Mouse (Mus musculus) forebrain, embryonic 10.5 days (tissue): ENCODE data around the gene Lrrfip1. TPM values are rescaled to one million over a fixed set of nuclear protein-coding genes. Genes with fewer than 3 reads are reported as not detected.
A peak's percentile ranks its signal among the peaks of the same experiment; 100 is the strongest.

ENCODE experiments used
- DNase-seq: peaks from one replicate; pipeline ENCODE4 v3.0.0-alpha.2; 2017; ENCODE audit warnings: low spot score; ENCODE audit errors: extremely low spot score
- H3K27ac ChIP-seq: fragments of 300-500 bp; sonication (generic); 2 replicates; pipeline ENCODE4 v1.5.1; 2016; ENCODE audit warnings: mild to moderate bottlenecking
- H3K27me3 ChIP-seq: fragments of 300-500 bp; sonication (generic); 2 replicates; pipeline ENCODE4 v1.6.1; 2016; ENCODE audit warnings: mild to moderate bottlenecking; ENCODE audit not compliant: poor library complexity, severe bottlenecking
- H3K36me3 ChIP-seq: fragments of 300-500 bp; sonication (generic); replicated peaks from 2 replicates; pipeline ENCODE4 v1.6.1; 2016; ENCODE audit warnings: mild to moderate bottlenecking, moderate library complexity
- H3K4me1 ChIP-seq: fragments of 300-500 bp; sonication (generic); 2 replicates; pipeline ENCODE4 v1.6.1; 2016
- H3K4me3 ChIP-seq: fragments of 300-500 bp; sonication (generic); 2 replicates; pipeline ENCODE4 v1.5.1; 2016; ENCODE audit warnings: mild to moderate bottlenecking, moderate library complexity
- H3K9me3 ChIP-seq: fragments of 300-500 bp; sonication (generic); 2 replicates; pipeline ENCODE4 v1.6.1; 2016; ENCODE audit warnings: mild to moderate bottlenecking, moderate library complexity
- WGBS: fragments of 180-500 bp; shearing (Covaris S2); methylation state at CpG from one replicate; pipeline ENCODE4 v1.1.7; 2016; 5-methylcytosine and 5-hydroxymethylcytosine counted together
- polyA plus RNA-seq: library from polyadenylated mRNA; unstranded; fragments of >200 nt; fragmentation: Nextera tagmentation; extraction: Ambion mirVana; gene quantifications from 2 replicates; pipeline ENCODE4 v1.2.1, GENCODE M21; 2016

Lrrfip1 gene
- polyA plus RNA-seq, 1 experiment from 2014 or later, result 25.1 TPM

- H3K27me3 ChIP-seq, result no peaks in the 10 kb centered on the region
- 85% methylated on average over 2 of the region's 2 CpGs for WGBS
- no peak overlapping the region for H3K4me3 ChIP-seq
- no peak overlapping the region for H3K27ac ChIP-seq
- H3K36me3 ChIP-seq, result no peaks in the 10 kb centered on the region
- H3K9me3 ChIP-seq, result no peaks in the 10 kb centered on the region
- DNase-seq, result no peak
- peaks cover 18% of the 10 kb centered on the region for H3K4me1 ChIP-seq
These were observed 36.7 kb downstream of the Lrrfip1 start for GRCm38 (mm10) chr1:91035266-91035665.

GRCm38 (mm10) chr1:91037213-91037612 is 38.7 kb downstream of the Lrrfip1 start:
- peaks cover 27% of the 10 kb centered on the region for H3K4me1 ChIP-seq
- no peaks in the 10 kb centered on the region for H3K9me3 ChIP-seq
- WGBS, result 85% methylated on average over 4 of the region's 4 CpGs
- DNase-seq, result no peak
- H3K27me3 ChIP-seq, result no peaks in the 10 kb centered on the region
- no peak overlapping the region for H3K27ac ChIP-seq
- no peaks in the 10 kb centered on the region for H3K36me3 ChIP-seq
- H3K4me3 ChIP-seq, result no peak overlapping the region

GRCm38 (mm10) chr1:91038010-91038409 is 39.5 kb downstream of the Lrrfip1 start:
- no peak overlapping the region for H3K27ac ChIP-seq
- H3K4me1 ChIP-seq, result peaks cover 30% of the 10 kb centered on the region
- H3K36me3 ChIP-seq, result no peaks in the 10 kb centered on the region
- no peak for DNase-seq
- H3K9me3 ChIP-seq, result no peaks in the 10 kb centered on the region
- 83% methylated on average over 6 of the region's 6 CpGs for WGBS
- no peaks in the 10 kb centered on the region for H3K27me3 ChIP-seq
- H3K4me3 ChIP-seq, result no peak overlapping the region

GRCm38 (mm10) chr1:91038531-91038930 is 40.0 kb downstream of the Lrrfip1 start:
- Histone ChIP-seq H3K4me1 (peaks cover 35% of the 10 kb centered on the region), H3K27me3 (no peaks in the 10 kb centered on the region), H3K36me3 (no peaks in the 10 kb centered on the region), H3K9me3 (no peaks in the 10 kb centered on the region), H3K27ac (no peak overlapping the region), H3K4me3 (no peak overlapping the region)
- WGBS, result 53% methylated on average over 6 of the region's 6 CpGs
- no peak for DNase-seq

GRCm38 (mm10) chr1:91041605-91042004 is 43.1 kb downstream of the Lrrfip1 start:
- no peaks in the 10 kb centered on the region for H3K27me3 ChIP-seq
- H3K36me3 ChIP-seq, result no peaks in the 10 kb centered on the region
- no peak overlapping the region for H3K4me3 ChIP-seq
- no peaks in the 10 kb centered on the region for H3K9me3 ChIP-seq
- H3K4me1 ChIP-seq, result peaks cover 44% of the 10 kb centered on the region
- no peak for DNase-seq
- H3K27ac ChIP-seq, result no peak overlapping the region
- 87% methylated on average over 5 of the region's 5 CpGs for WGBS

GRCm38 (mm10) chr1:91043191-91043590 is 44.7 kb downstream of the Lrrfip1 start:
- peaks cover 44% of the 10 kb centered on the region for H3K4me1 ChIP-seq
- H3K9me3 ChIP-seq, result no peaks in the 10 kb centered on the region
- no peak overlapping the region for H3K4me3 ChIP-seq
- no peaks in the 10 kb centered on the region for H3K27me3 ChIP-seq
- H3K27ac ChIP-seq, result no peak overlapping the region
- H3K36me3 ChIP-seq, result no peaks in the 10 kb centered on the region
- 83% methylated on average over 5 of the region's 5 CpGs for WGBS
- DNase-seq, result no peak

GRCm38 (mm10) chr1:91044176-91044575 is 45.6 kb downstream of the Lrrfip1 start:
- Histone ChIP-seq H3K36me3 (no peaks in the 10 kb centered on the region), H3K4me1 (peaks cover 37% of the 10 kb centered on the region), H3K9me3 (no peaks in the 10 kb centered on the region), H3K27me3 (no peaks in the 10 kb centered on the region), H3K27ac (no peak overlapping the region), H3K4me3 (no peak overlapping the region)
- DNase-seq, result no peak
- 88% methylated on average over 10 of the region's 10 CpGs for WGBS

- H3K4me1 ChIP-seq, result peaks cover 32% of the 10 kb centered on the region
- H3K36me3 ChIP-seq, result no peaks in the 10 kb centered on the region
- no peak overlapping the region for H3K4me3 ChIP-seq
- H3K27me3 ChIP-seq, result no peaks in the 10 kb centered on the region
- no peak for DNase-seq
- no peak overlapping the region for H3K27ac ChIP-seq
- H3K9me3 ChIP-seq, result no peaks in the 10 kb centered on the region
- WGBS, result 77% methylated on average over 3 of the region's 3 CpGs
These were observed 46.1 kb downstream of the Lrrfip1 start for GRCm38 (mm10) chr1:91044648-91045047.

- 81% methylated on average over 5 of the region's 5 CpGs for WGBS
- H3K4me3 ChIP-seq, result no peak overlapping the region
- H3K9me3 ChIP-seq, result no peaks in the 10 kb centered on the region
- H3K27ac ChIP-seq, result no peak overlapping the region
- H3K27me3 ChIP-seq, result peaks cover 3% of the 10 kb centered on the region
- no peaks in the 10 kb centered on the region for H3K36me3 ChIP-seq
- no peak for DNase-seq
- peaks cover 21% of the 10 kb centered on the region for H3K4me1 ChIP-seq
These were observed 47.7 kb downstream of the Lrrfip1 start for GRCm38 (mm10) chr1:91046237-91046636.

- H3K36me3 ChIP-seq, result no peaks in the 10 kb centered on the region
- DNase-seq, result no peak
- no peak overlapping the region for H3K27ac ChIP-seq
- H3K4me3 ChIP-seq, result no peak overlapping the region
- H3K27me3 ChIP-seq, result peaks cover 26% of the 10 kb centered on the region
- no peaks in the 10 kb centered on the region for H3K9me3 ChIP-seq
- peaks cover 32% of the 10 kb centered on the region for H3K4me1 ChIP-seq
- WGBS, result 84% methylated on average over 6 of the region's 6 CpGs
These were observed 50.8 kb downstream of the Lrrfip1 start for GRCm38 (mm10) chr1:91049296-91049695.

- Histone ChIP-seq H3K36me3 (no peaks in the 10 kb centered on the region), H3K9me3 (no peaks in the 10 kb centered on the region), H3K27me3 (peaks cover 28% of the 10 kb centered on the region), H3K4me1 (peaks cover 42% of the 10 kb centered on the region), H3K27ac (no peak overlapping the region), H3K4me3 (no peak overlapping the region)
- no peak for DNase-seq
- WGBS, result 81% methylated on average over 8 of the region's 8 CpGs
These were observed 53.0 kb downstream of the Lrrfip1 start for GRCm38 (mm10) chr1:91051461-91052094.

GRCm38 (mm10) chr1:91052747-91053181 is 54.2 kb downstream of the Lrrfip1 start:
- Histone ChIP-seq H3K27me3 (peaks cover 28% of the 10 kb centered on the region), H3K27ac (peak overlapping the region; percentile 84), H3K4me3 (peak overlapping the region; percentile 68), H3K4me1 (peaks cover 54% of the 10 kb centered on the region), H3K9me3 (no peaks in the 10 kb centered on the region), H3K36me3 (no peaks in the 10 kb centered on the region)
- DNase-seq, result peak; percentile 85
- under 1% methylated on average over 28 of the region's 28 CpGs for WGBS

- Histone ChIP-seq H3K27ac (peak overlapping the region; percentile 84), H3K4me3 (peak overlapping the region; percentile 68), H3K27me3 (peaks cover 28% of the 10 kb centered on the region), H3K36me3 (no peaks in the 10 kb centered on the region), H3K4me1 (peaks cover 60% of the 10 kb centered on the region), H3K9me3 (no peaks in the 10 kb centered on the region)
- peak; percentile 34 for DNase-seq
- WGBS, result 2% methylated on average over 36 of the region's 41 CpGs
These were observed 54.9 kb downstream of the Lrrfip1 start for GRCm38 (mm10) chr1:91053218-91054073.
